Mouse (Mus musculus) erythroid progenitor cell, adult 5-6 weeks (primary cell): ENCODE results near the gene Wdr92. TPM values are rescaled to one million over a fixed set of nuclear protein-coding genes. Genes with fewer than 3 reads are reported as not detected.
"Not testable (repeated sequence)": the region's sequence is repeated elsewhere in the genome, so short reads cannot be mapped to it uniquely, and the experiment has no call there.

Source experiments
- ATAC-seq: replicated peaks from 2 replicates; pipeline ENCODE4 v1.8.0; 2016; ENCODE audit warnings: moderate number of reproducible peaks, mild to moderate bottlenecking, moderate TSS enrichment, inconsistent platforms; ENCODE audit not compliant: poor library complexity, low FRiP score, severe bottlenecking
- total RNA-seq, 2 experiments: library from RNA; stranded (forward) in 1 of 2; stranded (reverse) in 1 of 2; fragments of 150-400 nt in 1 of 2; fragments of 186-747, 209-891 nt in 1 of 2; gene quantifications; 2 replicates each; pipeline versions ENCODE4 v1.2.3 to v1.2.4; 2015 to 2017; ENCODE audit warnings: low replicate concordance in 2 of 2

Wdr92 gene
- total RNA-seq, 2 experiments from 2014 or later: 8.2 to 10.5 TPM

DNA sequence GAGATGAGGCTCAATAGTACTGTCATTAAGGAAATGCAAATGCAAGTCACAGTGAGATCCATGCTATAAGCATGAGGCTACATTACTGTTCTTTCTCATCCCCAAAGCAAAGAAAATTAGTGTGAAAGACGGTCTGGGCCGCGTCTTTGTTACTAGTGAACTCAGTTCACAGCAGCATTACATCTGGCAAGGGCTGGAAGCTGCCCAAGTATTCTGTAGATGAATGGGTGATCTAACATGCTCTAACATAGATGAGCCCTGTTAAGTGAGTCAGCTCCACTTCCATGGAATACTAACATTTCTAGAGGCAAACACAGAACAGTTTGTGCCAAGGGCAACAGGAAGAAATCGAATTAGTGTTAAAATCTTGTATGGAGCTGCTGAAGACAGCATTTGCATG lies 19.0 kb downstream of the Wdr92 start:
- no peak for ATAC-seq

- ATAC-seq: no peak
These were observed 20.6 kb downstream of the Wdr92 start for GRCm38 (mm10) chr11:17202481-17202880.

GRCm38 (mm10) chr11:17211258-17212140 lies 29.6 kb downstream of the Wdr92 start, which contains the start of gene Pno1:
Gene Pno1, minus strand, starts transcription at chr11:17211568.
- ATAC-seq: peak; percentile 94

DNA sequence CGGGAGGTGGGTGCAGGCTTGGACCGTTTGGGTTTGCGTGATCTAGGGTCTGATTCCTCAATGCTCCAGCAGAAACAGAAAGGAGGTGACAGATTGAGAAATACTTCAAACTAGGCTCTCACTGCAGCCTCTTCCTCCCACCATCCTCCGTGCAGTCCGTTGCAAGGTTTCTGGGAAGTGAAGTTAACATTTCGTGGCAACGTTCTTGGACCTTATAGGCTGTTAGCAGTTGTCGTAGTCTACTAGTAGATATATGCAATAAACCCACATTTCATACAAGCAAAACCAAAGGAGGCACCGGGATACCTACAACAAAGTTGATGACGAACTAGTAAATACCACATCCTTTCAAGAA lies 30.2 kb downstream of the Wdr92 start:
- no peak; the same call in 1 of the 2 replicates for ATAC-seq

DNA sequence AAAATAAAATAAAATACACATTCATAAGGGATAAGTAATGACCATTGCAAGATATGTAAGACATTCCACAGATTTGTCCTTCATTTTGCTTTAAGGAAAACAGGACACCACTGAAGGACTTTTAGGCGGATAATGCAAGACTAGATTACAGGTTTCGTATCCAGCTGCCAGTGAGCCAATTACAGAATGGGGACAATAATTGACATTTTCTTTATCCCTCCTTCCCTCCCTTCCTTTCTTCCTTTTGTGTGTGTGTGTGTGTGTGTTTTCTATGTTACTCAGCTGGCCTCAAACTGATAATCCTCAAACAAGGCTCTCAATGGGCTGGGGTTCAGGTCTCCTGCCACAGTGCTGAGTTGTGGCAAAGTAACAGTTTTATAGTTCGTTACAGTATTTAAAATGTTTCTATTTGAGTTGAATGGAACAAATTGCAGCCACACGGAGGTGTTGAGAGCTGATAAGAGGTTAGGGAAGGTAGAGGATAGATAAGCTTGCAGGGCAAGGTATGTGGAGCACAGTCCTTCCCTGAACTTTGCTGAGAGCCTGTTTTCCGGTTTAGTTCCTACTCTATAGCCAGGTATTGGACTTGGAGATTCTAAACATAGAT lies 31.1 kb downstream of the Wdr92 start:
- peak; percentile 32; the same call in 1 of the 2 replicates for ATAC-seq

GRCm38 (mm10) chr11:17215475-17215874 lies 33.6 kb downstream of the Wdr92 start:
- no peak for ATAC-seq

DNA sequence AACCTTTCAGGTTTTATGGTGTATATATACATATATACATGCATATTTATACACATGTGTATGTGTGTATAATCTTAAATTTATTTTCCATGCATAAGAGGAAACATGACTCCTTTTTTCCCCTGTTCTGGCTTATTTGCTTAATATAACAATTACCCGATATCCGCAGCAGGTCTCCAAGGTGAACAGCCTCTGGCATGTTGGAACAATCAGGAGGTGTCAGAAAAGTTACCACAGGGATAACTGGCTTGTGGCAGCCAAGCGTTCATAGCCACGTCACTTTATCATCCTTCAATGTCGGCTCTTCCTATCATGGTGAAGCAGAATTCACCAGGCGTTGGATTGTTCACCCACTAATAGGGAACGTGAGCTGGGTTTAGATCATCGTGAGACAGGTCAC lies 39.2 kb downstream of the Wdr92 start:
- peak; percentile 49; the same call in 1 of the 2 replicates for ATAC-seq

- ATAC-seq: no peak
These were observed 50.9 kb downstream of the Wdr92 start for GRCm38 (mm10) chr11:17232792-17233191.

DNA sequence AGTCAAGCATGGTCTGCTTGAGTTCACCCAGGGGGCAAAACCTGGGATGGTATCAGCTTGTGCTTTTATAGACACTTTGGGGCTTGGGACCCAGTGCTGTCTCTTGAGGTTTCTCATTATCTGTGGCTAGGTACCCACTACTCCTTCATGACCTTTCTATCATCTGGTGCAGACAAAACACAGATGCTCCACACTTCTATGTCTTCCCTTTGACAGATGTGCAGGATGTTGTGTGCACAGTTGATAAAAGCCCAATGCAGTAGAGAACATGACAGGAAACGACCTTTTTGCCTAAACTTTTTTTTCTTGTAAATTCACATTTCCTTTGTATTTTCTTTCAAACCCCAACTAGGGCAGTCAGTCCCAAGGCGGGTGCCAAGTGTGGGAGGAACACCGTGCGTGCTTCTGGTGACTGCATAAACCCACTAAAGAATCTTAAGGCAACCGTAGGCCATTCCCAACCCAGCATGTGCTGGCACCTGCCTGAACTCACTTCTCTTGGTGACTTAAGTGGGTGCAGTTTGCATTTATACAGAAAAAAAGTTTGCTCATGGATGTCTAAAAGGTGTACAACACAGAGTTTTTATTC lies 54.6 kb downstream of the Wdr92 start:
- no peak for ATAC-seq

DNA sequence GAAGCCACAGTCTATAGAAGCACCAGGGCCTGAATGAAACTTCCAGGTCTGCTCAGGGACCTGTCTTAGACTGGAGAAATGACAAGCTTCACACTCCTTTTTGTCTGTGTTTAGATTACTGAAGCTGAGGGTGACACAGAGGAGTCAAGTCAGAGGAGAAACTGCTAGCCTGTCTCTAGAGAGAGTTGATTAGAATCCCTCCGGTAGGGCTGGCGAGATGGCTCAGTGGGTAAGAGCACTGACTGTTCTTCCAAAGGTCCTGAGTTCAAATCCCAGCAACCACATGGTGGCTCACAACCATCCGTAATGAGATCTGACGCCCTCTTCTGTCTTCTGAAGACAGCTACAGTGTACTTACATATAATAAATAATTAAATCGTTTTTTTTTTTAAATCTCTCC lies 56.7 kb downstream of the Wdr92 start:
- ATAC-seq: not testable (repeated sequence)

GRCm38 (mm10) chr11:17248715-17249114 lies 66.8 kb downstream of the Wdr92 start:
- no peak for ATAC-seq

DNA sequence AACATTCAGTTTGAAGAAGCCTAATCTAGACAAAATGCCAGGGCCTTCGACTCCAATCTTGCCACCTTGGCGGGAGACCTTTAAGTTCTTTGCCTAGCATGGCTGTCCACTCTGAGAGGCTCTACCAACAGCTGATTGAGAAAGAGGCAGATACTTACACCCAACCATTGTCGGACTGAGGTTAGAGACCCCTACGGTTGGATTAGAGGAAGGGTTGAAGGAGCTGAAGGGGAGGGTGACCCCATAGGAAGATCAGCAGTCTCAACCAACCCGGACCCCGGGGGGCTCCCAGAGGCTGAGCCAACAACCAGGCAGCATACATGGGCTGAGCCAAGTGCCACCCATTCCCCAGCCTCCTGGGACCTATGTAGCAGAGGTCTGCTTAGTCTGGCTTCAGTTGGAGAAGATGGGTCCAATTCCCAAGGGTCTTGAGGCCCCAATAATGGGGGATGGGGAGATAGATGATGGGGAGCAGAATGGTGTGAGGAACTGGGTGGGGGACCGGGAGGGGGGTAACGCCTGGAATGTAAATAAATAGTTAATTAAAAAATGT lies 75.0 kb downstream of the Wdr92 start:
- no peak for ATAC-seq

DNA sequence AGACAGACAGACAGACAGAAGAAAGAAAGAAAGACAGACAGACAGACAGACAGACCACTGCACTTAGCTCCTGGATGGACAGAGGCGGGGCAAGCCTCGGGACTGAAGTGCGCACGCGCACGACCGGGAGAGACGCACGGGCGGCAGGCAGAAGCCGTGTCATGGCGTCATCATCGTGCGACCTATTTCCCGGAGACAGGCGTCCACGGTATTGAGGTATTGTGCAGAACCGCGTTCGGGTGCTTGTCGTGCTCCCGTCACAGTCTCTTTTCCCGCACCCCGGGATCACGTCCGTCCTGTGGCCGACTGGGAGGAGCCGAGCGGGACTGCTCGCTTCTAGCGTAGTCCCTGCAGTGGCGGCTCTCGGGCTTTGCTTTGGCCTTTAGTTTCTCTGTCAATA lies 75.5 kb downstream of the Wdr92 start, which contains the start of gene C1d:
C1d (plus strand) TSS at position 137 of the 400 bp plus-strand sequence.
- ATAC-seq: peak; percentile 97

DNA sequence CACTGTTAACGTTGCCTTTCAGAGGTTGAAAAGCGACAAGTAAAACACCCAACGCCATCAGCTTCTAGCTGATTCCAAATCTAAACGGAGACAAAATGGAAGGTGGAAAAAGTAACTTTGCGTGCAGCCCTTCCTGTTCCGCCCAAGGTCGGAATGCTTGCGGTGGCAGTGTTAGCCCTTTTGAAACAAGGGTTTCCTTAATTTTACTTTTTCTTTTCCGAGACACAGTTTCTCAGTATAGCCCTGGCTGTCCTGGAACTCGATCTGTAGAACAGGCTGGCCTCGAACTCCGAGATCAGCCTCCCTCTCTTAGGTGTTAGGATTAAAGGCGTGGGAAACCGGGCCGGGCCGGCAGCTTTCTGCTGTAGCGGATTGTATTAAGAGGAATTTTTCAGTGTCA lies 76.0 kb downstream of the Wdr92 start:
- peak; percentile 64 for ATAC-seq

DNA sequence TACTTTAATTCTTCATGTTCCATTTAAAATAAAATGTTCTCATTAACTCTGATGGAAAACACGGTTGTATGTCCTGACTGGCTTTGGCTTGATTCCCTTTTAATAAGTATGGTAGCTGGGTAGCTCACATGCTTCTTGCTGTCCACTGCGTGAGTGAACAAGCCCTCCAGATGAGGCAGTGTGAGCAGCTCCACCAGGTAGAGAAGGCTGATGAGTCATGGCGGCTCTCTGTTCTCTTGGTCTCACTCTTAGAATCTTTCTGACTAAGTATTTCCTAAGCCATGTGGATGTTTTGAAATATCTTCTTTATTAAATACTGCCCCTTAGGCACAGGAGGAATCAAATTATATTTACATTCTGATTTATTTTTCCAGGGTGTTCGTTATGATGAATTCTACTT lies 85.3 kb downstream of the Wdr92 start:
- ATAC-seq: no peak

DNA sequence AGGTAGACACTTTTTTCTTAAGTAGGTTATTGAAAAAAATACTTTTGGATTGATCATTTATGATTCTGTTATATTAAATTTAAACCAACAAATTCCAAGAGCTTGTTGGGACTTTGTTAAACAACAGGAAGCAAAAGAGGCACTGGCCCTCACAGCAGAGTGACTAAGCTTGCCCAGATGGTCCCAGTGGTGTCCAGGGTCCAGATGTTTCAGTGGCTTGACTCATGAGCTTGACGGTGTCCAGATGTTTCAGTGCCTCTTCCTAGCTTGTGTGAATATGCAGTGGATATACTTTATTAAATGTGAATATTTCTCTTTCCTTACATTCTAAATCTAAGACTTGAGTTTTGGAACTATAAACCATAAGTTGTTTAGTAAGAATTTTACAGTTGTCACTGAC lies 86.9 kb downstream of the Wdr92 start:
- no peak for ATAC-seq

- ATAC-seq: peak; percentile 76
These were observed 98.1 kb downstream of the Wdr92 start for GRCm38 (mm10) chr11:17279959-17280358.
